ENCODE assay signal across 9 mouse cellular contexts in the genomic region with DNA sequence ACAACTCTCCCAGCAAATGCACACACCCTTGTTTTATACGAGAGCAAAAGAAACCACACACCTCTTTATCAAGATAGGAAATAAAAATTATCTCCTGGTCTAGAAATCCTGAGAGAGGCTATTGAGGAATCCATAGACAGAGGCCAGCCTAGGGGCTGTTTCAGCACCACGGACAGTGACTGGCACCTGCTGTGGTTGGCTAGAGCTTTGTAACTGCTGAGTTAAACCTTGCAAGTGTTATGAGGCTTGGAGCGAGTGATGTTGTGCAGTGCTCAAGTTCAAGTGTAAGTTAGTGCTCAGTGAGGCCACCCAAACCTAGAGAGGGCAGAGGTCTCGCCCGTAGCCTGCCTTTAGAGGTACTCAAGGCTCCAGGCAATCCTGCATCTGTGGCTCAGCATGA. TPM values are rescaled to one million over a fixed set of nuclear protein-coding genes. Genes with fewer than 3 reads are reported as not detected.
DNase-seq lines count a peak whose midpoint lies in the region; ATAC-seq and TF ChIP-seq lines count a peak whose summit lies in the region.
"Had no signal": no experiment of that assay in that cellular context is flagged by ENCODE, and none has a peak within 500 bp of the region (broad histone marks: within the 10 kb centered on the region; RNA-seq: fewer than 3 reads in every experiment).

No protein-coding gene starts in this region.

- H3K4me3 ChIP-seq in hindbrain, embryonic 10.5 days: no peak overlapping the region
- H3K4me3 ChIP-seq in hindbrain, embryonic 16.5 days (ENCODE audit: low read length): no peak overlapping the region
- H3K4me3 ChIP-seq in ES-E14 (ENCODE audit: insufficient read depth in 1 of 2, low read depth in 1 of 2, low read length in 2 of 2, poor library complexity in 1 of 2, severe bottlenecking in 1 of 2): no peak overlapping the region
- H3K4me3 ChIP-seq in limb, embryonic 11.5 days (ENCODE audit: low read depth, low read length): no peak overlapping the region
- H3K4me3 ChIP-seq: liver, embryonic 15.5 days had no signal

- peak; percentile 69 for DNase-seq in hindbrain, embryonic 10.5 days (ENCODE audit: low spot score)
- peak; percentile 52 for DNase-seq in ES-E14 (ENCODE audit: low read depth, low spot score)
- peak; percentile 32 for DNase-seq in c-Kit-positive CD71-positive TER-119-negative erythroid progenitor cells, embryonic 14.5 days (ENCODE audit: low read depth)
- DNase-seq in limb, embryonic 11.5 days (ENCODE audit: low spot score): peak; percentile 86
- no peak for DNase-seq in layer of hippocampus, postnatal 36 days
- no peak for DNase-seq in left cerebral cortex, postnatal 4 days

- ATAC-seq in hindbrain, embryonic 16.5 days: no peak
- ATAC-seq in limb, embryonic 11.5 days (ENCODE audit: insufficient number of reproducible peaks, low FRiP score, low TSS enrichment, low read depth): no peak
- no peak for ATAC-seq in cerebellum, adult (ENCODE audit: insufficient number of reproducible peaks, low FRiP score, low TSS enrichment)

- H3K27me3 ChIP-seq in hindbrain, embryonic 10.5 days (ENCODE audit: insufficient read depth, poor library complexity, severe bottlenecking): 0 out of 2 replicates have a peak, but pooled peaks cover 6% of the 10 kb centered on the region
- H3K27me3 ChIP-seq in hindbrain, embryonic 16.5 days (replicated peaks; ENCODE audit: control insufficient read depth, insufficient read depth, low read length): no peaks in the 10 kb centered on the region; the same call in 1 of the 2 replicates
- H3K27me3 ChIP-seq in limb, embryonic 11.5 days (ENCODE audit: control insufficient read depth, insufficient read depth, low read length): no peaks in the 10 kb centered on the region

- peaks cover 20% of the 10 kb centered on the region for H3K4me1 ChIP-seq in hindbrain, embryonic 10.5 days (replicated peaks)
- H3K4me1 ChIP-seq in hindbrain, embryonic 16.5 days (ENCODE audit: control insufficient read depth, insufficient read depth, low read depth, low read length): peaks cover 28% of the 10 kb centered on the region
- no peaks in the 10 kb centered on the region for H3K4me1 ChIP-seq in ES-E14 (ENCODE audit: control insufficient read depth in 2 of 2, insufficient read depth in 2 of 2, low read length in 2 of 2, poor library complexity in 1 of 2)
- no peaks in the 10 kb centered on the region for H3K4me1 ChIP-seq in limb, embryonic 11.5 days (ENCODE audit: control insufficient read depth, insufficient read depth, low read length)
- H3K4me1 ChIP-seq: liver, embryonic 15.5 days had no signal

- H3K9ac ChIP-seq in hindbrain, embryonic 16.5 days (ENCODE audit: low read depth, low read length): no peak overlapping the region
- H3K9ac ChIP-seq in ES-E14 (ENCODE audit: insufficient read depth, low read depth, low read length, poor library complexity, severe bottlenecking): no peak overlapping the region
- H3K9ac ChIP-seq in limb, embryonic 11.5 days (ENCODE audit: low read length): no peak overlapping the region
- H3K9ac ChIP-seq: liver, embryonic 15.5 days had no signal

- H3K27ac ChIP-seq in hindbrain, embryonic 10.5 days: no peak overlapping the region
- H3K27ac ChIP-seq in hindbrain, embryonic 16.5 days (ENCODE audit: low read depth, low read length): no peak overlapping the region
- no peak overlapping the region for H3K27ac ChIP-seq in ES-E14 (ENCODE audit: insufficient read depth, low read depth, low read length, poor library complexity, severe bottlenecking)
- no peak overlapping the region for H3K27ac ChIP-seq in limb, embryonic 11.5 days (replicated peaks; ENCODE audit: low read depth, low read length)
- H3K27ac ChIP-seq: liver, embryonic 15.5 days had no signal

- in situ Hi-C loops in ES-E14 (cut with MboI; ENCODE audit: low sequenced_read_pairs in 2 of 2, unreplicated experiment in 2 of 2): no loop called here

- intact Hi-C loops in left cerebral cortex, postnatal 4 days (cut with DNase I): no loop called here

- WGBS in hindbrain, embryonic 10.5 days: 20% methylated on average over 5 of the region's 5 CpGs
- WGBS in hindbrain, embryonic 16.5 days: 26% methylated on average over 5 of the region's 5 CpGs
- 18% methylated on average over 5 of the region's 5 CpGs for WGBS in limb, embryonic 11.5 days

- H3K4me2 ChIP-seq in hindbrain, embryonic 16.5 days (ENCODE audit: low read length): no peak overlapping the region
- H3K4me2 ChIP-seq in limb, embryonic 11.5 days (ENCODE audit: low read depth, severe bottlenecking): no peak overlapping the region
- H3K4me2 ChIP-seq: liver, embryonic 15.5 days had no signal

- no peaks in the 10 kb centered on the region for H3K36me3 ChIP-seq in hindbrain, embryonic 10.5 days
- no peaks in the 10 kb centered on the region for H3K36me3 ChIP-seq in hindbrain, embryonic 16.5 days (ENCODE audit: control insufficient read depth, insufficient read depth, low read length)
- H3K36me3 ChIP-seq in ES-E14 (ENCODE audit: control insufficient read depth, insufficient read depth, low read length, poor library complexity, severe bottlenecking): no peaks in the 10 kb centered on the region
- no peaks in the 10 kb centered on the region for H3K36me3 ChIP-seq in limb, embryonic 11.5 days (ENCODE audit: control insufficient read depth, insufficient read depth, low read length)
- H3K36me3 ChIP-seq: liver, embryonic 15.5 days had no signal

- H3K9me3 ChIP-seq in hindbrain, embryonic 10.5 days: no peaks in the 10 kb centered on the region
- H3K9me3 ChIP-seq in hindbrain, embryonic 16.5 days (ENCODE audit: control insufficient read depth, low read length): no peaks in the 10 kb centered on the region
- no peaks in the 10 kb centered on the region for H3K9me3 ChIP-seq in ES-E14 (ENCODE audit: control insufficient read depth, insufficient read depth, low read depth, low read length)
- H3K9me3 ChIP-seq in limb, embryonic 11.5 days (ENCODE audit: control insufficient read depth, low read length): no peaks in the 10 kb centered on the region
- H3K9me3 ChIP-seq: liver, embryonic 15.5 days had no signal

TF ChIP-seq in ES-E14, 5 proteins besides CTCF, POLR2A, EP300 and RAD21:
- no peak for TF ChIP-seq CHD2 (IDR thresholded peaks at IDR 0.05; ENCODE audit: low read depth, low read length)
- no peak for TF ChIP-seq MAFK (IDR thresholded peaks at IDR 0.05; ENCODE audit: insufficient read depth, low read depth, low read length)
- TF ChIP-seq ZC3H11A (IDR thresholded peaks at IDR 0.05; ENCODE audit: borderline replicate concordance, low read depth, low read length): no peak
- no peak for TF ChIP-seq ZNF384 (IDR thresholded peaks at IDR 0.05; ENCODE audit: low read depth, low read length)

RNA-seq across cellular contexts. Expression of gene Disp3, which starts 5.6 kb away (rescaled TPM):
- polyA plus RNA-seq in hindbrain, embryonic 10.5 days (2016; fragmentation: Nextera tagmentation; extraction: Ambion mirVana): 3.7 and 10.7 TPM in 2 replicates
- polyA plus RNA-seq in hindbrain, embryonic 16.5 days (2015; fragmentation: Nextera tagmentation; extraction: Ambion mirVana): 11.6 and 13.6 TPM in 2 replicates
- total RNA-seq in ES-E14 (2012; rRNA removed): 1.6 and 2.2 TPM in 2 replicates
- polyA plus RNA-seq in limb, embryonic 11.5 days (2014; fragmentation: Nextera tagmentation; extraction: Ambion mirVana): 0.40 TPM in 2 replicates
- 10 to 100 TPM; 37.5 to 39.4 TPM for total RNA-seq in layer of hippocampus, postnatal 36 days (2021)
- 10 to 100 TPM; 12.9 to 18.3 TPM for total RNA-seq in left cerebral cortex, postnatal 4 days (2021)
- polyA plus RNA-seq: liver, embryonic 15.5 days had no signal

Comparison
In these comparisons a context has a peak if more than half of its experiments do, and no peak if none do; other contexts are left out.
1. DNase-seq: peak in hindbrain, embryonic 10.5 days (single experiment), ES-E14 (single experiment), c-Kit-positive CD71-positive TER-119-negative erythroid progenitor cells, embryonic 14.5 days (single experiment) and limb, embryonic 11.5 days (single experiment); none in layer of hippocampus, postnatal 36 days (0 of 2) and left cerebral cortex, postnatal 4 days (single experiment).